In the genomic region with DNA sequence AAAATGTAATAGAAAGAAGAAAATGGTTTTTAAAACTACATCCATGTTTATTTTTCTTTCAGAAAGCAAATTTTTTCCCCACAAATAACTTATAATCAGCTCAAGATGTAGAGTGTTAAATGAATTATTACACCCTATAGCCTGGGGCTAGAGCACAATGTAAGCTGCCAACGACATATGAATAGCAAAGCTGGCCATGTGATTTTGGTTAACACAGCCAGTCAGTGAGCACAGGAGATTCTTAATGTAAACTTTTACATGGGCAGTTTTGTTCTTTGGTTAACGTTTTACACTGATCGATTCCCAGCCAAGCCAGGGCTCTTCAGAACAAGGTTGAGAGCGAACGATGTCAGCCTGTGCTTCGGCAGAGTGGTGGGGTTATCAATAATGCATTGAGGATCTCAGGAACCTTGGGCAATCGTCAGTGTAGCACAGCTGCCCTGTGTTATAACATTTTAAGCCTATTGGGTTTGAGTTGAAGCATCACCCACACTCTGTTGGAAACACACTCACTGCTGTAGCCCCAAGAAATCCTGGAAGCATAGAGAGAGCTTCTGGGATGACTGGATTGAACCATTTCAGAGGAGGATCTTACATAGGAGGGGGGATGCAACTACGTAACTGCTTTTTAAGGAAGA, we compare ENCODE assay signal across 11 mouse cellular contexts.
DNase-seq lines count a peak whose midpoint lies in the region; ATAC-seq lines count a peak whose summit lies in the region.
"Had no signal": no experiment of that assay in that cellular context is flagged by ENCODE, and none has a peak within 500 bp of the region (broad histone marks: within the 10 kb centered on the region; RNA-seq: fewer than 3 reads in every experiment).

No protein-coding gene starts in this region.

- H3K9me3 ChIP-seq in forebrain, embryonic 16.5 days (ENCODE audit: control insufficient read depth, low read length): no peaks in the 10 kb centered on the region
- no peaks in the 10 kb centered on the region for H3K9me3 ChIP-seq in midbrain, embryonic 16.5 days (replicated peaks; ENCODE audit: control insufficient read depth, low read length, poor library complexity, severe bottlenecking)

- no peak overlapping the region for H3K4me3 ChIP-seq in forebrain, embryonic 16.5 days (replicated peaks; ENCODE audit: low read length)
- no peak overlapping the region; the same call in 1 of the 2 replicates for H3K4me3 ChIP-seq in midbrain, embryonic 16.5 days (ENCODE audit: low read depth, low read length)

- 45% methylated on average over 8 of the region's 8 CpGs for WGBS in forebrain, embryonic 16.5 days
- 27% methylated on average over 8 of the region's 8 CpGs for WGBS in midbrain, embryonic 16.5 days

- no peak overlapping the region for H3K9ac ChIP-seq in forebrain, embryonic 16.5 days (replicated peaks; ENCODE audit: low read depth, low read length)
- H3K9ac ChIP-seq in midbrain, embryonic 16.5 days (ENCODE audit: low read depth, low read length): 0 out of 2 replicates have a peak overlapping the region, but pooled peaks have one; percentile 14

- no peaks in the 10 kb centered on the region for H3K36me3 ChIP-seq in forebrain, embryonic 16.5 days (ENCODE audit: control insufficient read depth, insufficient read depth)
- no peaks in the 10 kb centered on the region for H3K36me3 ChIP-seq in midbrain, embryonic 16.5 days (ENCODE audit: control insufficient read depth, insufficient read depth, low read length)

- peak; percentile 55 for DNase-seq in embryo, embryonic 11 days
- no peak for DNase-seq in embryo, embryonic 10.5 days (ENCODE audit: low spot score)
- peak; percentile 8 for DNase-seq in liver
- DNase-seq in layer of hippocampus, adult 9-11 months: no peak
- DNase-seq in heart, adult 18-20 months: no peak
- DNase-seq in ovary, adult 18-20 months (ENCODE audit: low spot score): no peak
- DNase-seq: adrenal gland, postnatal 36 days; cerebellum, postnatal 36 days; lung, postnatal 4 days had no signal

- ATAC-seq in forebrain, embryonic 16.5 days: 0 out of 2 replicates have a peak, but pooled peaks have one; percentile 22
- peak; percentile 69 for ATAC-seq in midbrain, embryonic 16.5 days

- no peak overlapping the region; the same call in 1 of the 2 replicates for H3K27ac ChIP-seq in forebrain, embryonic 16.5 days (ENCODE audit: low read length)
- peak overlapping the region; percentile 79 for H3K27ac ChIP-seq in midbrain, embryonic 16.5 days (ENCODE audit: low read length)

- no peak overlapping the region for H3K4me2 ChIP-seq in forebrain, embryonic 16.5 days (ENCODE audit: low read length)
- peak overlapping the region; percentile 35 for H3K4me2 ChIP-seq in midbrain, embryonic 16.5 days (ENCODE audit: low read length)

- H3K4me1 ChIP-seq in forebrain, embryonic 16.5 days (replicated peaks; ENCODE audit: control insufficient read depth, insufficient read depth, low read length): peaks cover 36% of the 10 kb centered on the region
- H3K4me1 ChIP-seq in midbrain, embryonic 16.5 days (ENCODE audit: control insufficient read depth, insufficient read depth, low read length): peaks cover 40% of the 10 kb centered on the region

- no peaks in the 10 kb centered on the region for H3K27me3 ChIP-seq in forebrain, embryonic 16.5 days (replicated peaks; ENCODE audit: control insufficient read depth, insufficient read depth, low read length)
- H3K27me3 ChIP-seq in midbrain, embryonic 16.5 days (ENCODE audit: control insufficient read depth, insufficient read depth, low read depth, low read length): no peaks in the 10 kb centered on the region

Comparison
In these comparisons a context has a peak if more than half of its experiments do, and no peak if none do; other contexts are left out.
1. DNase-seq: peak in embryo, embryonic 11 days (single experiment) and liver (single experiment); none in embryo, embryonic 10.5 days (single experiment), layer of hippocampus, adult 9-11 months (single experiment), heart, adult 18-20 months (0 of 2) and ovary, adult 18-20 months (single experiment).